Mouse (Mus musculus): ENCODE results near the gene Gm20388.

Gm20388 gene

GRCm38 (mm10) chr8:123701952-123702587, 3791.4 kb downstream of the Gm20388 start:
- DNase-seq (ENCODE audit: low spot score): peak; percentile 57

GRCm38 (mm10) chr8:123705376-123705775, 3794.7 kb downstream of the Gm20388 start:
- DNase-seq (ENCODE audit: low spot score): no peak

GRCm38 (mm10) chr8:123707137-123707536, 3796.5 kb downstream of the Gm20388 start:
- DNase-seq (ENCODE audit: low spot score): no peak

DNA sequence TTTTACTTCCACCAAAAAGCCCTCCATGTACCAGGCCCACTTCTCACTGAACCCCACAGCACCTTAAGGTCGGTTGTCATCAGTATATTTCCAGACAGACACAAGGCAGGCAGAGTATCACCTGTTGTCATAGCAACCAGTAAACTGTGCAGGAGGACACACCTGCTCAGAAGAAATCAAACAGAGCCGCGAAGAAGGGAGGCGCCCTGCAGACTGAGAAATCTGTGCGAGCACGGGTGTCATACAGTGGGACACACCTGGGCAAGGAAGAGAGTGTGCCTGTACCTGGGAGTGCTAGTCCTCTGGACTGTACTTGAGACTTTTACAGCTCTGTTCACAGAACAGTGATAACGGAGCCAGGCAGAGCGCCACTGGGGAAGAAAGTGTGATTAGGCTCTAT, 3798.1 kb downstream of the Gm20388 start:
- DNase-seq (ENCODE audit: low spot score): no peak

- DNase-seq (ENCODE audit: low spot score): no peak
Measured at GRCm38 (mm10) chr8:123710335-123710734, 3799.7 kb downstream of the Gm20388 start.

- no peak for DNase-seq (ENCODE audit: low spot score)
Measured at GRCm38 (mm10) chr8:123714451-123714850, 3803.8 kb downstream of the Gm20388 start.

- DNase-seq (ENCODE audit: low spot score): peak; percentile 47
Measured at GRCm38 (mm10) chr8:123715916-123716592, 3805.4 kb downstream of the Gm20388 start.

- no peak for DNase-seq (ENCODE audit: low spot score)
Measured at GRCm38 (mm10) chr8:123717104-123717503, 3806.5 kb downstream of the Gm20388 start.

- peak; percentile 29 for DNase-seq (ENCODE audit: low spot score)
Measured at GRCm38 (mm10) chr8:123717516-123718490, 3807.2 kb downstream of the Gm20388 start.

GRCm38 (mm10) chr8:123718752-123719151, 3808.1 kb downstream of the Gm20388 start:
- DNase-seq (ENCODE audit: low spot score): no peak

DNA sequence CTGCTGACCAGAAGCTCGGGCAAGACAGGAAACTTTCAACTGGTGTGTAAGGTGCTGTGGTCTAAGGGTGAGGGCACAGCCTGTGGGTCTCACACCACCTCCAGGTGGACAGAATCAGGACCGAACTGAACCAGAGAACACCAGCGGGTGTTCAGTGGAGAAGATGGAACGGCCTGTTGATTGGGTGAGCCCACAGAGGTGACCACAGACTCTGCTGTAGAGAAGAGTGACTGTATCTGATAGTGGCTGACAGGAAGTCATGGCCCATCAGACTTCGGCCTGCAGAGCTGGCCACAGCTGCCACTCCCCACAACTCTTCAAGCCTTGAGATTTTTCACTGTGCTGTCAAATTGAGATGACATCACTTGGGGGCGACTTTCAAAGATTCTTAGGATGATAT, 3808.6 kb downstream of the Gm20388 start:
- DNase-seq (ENCODE audit: low spot score): no peak

DNA sequence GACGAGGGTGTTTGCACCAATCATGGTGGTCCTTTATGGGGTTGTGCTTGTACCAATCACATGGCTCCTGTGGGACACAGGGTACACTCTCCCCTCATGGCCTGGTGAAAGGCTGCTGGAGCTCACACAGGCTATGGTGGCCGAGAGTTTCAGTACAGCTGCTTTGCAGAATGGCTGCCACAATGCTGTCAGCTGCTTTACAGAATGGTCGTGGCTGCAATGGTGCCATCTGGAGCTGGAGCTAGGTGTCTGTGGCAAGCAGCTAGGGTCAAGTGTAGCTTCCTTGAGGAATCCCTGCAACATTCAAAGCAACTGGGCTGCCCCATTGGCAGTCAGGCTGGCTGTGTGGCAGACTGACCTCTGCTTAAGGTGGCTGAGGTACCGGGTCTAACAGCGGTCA, 3809.2 kb downstream of the Gm20388 start:
- DNase-seq (ENCODE audit: low spot score): no peak

DNA sequence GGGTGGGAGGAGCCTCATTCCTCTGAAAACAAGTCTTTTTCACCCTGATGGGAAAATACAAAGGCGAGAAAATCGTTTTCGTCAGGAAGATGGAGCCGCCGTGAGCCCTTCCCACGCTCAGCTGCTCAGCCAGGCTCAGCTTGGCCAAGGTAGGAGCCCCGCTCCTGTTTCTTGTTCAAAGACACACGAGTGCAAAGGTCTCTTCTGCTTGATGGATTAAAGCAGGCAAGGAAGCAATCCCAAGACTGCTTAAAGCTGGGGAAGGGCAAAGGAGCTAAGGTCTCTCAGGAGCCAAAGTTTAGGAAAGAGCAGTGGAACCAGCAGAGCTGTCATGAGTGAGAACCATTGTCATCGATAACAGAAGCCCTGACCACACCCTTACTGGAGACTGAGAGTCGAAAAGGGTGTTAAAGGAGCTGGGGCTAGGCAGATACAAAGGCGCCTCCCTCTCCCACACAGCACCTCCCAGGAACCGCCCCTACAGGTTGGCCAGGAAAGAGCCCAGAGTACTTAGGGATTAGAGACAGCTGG, 3809.9 kb downstream of the Gm20388 start:
- DNase-seq (ENCODE audit: low spot score): no peak

DNA sequence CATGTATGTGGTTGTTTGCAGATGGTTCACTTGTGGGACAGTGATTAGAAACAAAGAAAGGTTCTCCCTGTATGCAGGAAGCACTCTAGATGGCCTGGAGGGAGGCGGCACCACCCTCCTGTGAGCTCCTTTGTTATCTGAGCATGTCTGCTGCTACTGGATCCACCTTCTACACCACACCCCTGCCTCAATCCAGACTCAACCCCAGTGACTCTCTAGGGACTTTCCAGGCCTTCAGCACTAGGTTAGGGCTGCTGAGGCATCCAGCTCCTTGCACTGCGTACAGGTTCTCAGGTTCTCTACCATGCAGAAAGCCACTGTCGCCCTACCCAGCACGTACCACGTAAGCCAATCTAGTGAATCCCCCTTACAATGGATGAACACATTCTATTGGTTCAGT, 3811.6 kb downstream of the Gm20388 start:
- no peak for DNase-seq (ENCODE audit: low spot score)

DNA sequence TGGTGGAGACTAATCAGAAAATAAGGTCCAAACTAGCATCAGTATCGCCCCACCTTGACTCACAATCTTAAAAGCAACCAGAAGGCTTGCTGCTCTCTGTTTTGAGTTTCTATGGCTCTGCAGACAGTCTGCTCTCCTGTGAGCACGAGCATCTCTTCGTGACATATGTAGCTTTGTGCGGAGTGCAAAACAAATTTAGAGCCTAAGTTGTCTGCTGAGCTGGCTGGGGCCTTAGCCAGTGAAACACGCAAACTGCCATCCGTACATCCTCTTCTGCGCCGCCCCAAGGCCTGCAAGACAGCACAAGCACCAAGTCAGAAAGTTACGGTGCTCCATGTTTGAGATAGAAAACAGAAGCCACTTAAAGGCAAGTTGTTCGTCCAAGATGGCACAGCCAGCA, 3814.1 kb downstream of the Gm20388 start:
- DNase-seq (ENCODE audit: low spot score): no peak

GRCm38 (mm10) chr8:123725261-123725660, 3814.6 kb downstream of the Gm20388 start:
- DNase-seq (ENCODE audit: low spot score): no peak

GRCm38 (mm10) chr8:123726759-123727158, 3816.1 kb downstream of the Gm20388 start:
- no peak for DNase-seq (ENCODE audit: low spot score)

- peak; percentile 57 for DNase-seq (ENCODE audit: low spot score)
Measured at GRCm38 (mm10) chr8:123729055-123729785, 3818.6 kb downstream of the Gm20388 start.

DNA sequence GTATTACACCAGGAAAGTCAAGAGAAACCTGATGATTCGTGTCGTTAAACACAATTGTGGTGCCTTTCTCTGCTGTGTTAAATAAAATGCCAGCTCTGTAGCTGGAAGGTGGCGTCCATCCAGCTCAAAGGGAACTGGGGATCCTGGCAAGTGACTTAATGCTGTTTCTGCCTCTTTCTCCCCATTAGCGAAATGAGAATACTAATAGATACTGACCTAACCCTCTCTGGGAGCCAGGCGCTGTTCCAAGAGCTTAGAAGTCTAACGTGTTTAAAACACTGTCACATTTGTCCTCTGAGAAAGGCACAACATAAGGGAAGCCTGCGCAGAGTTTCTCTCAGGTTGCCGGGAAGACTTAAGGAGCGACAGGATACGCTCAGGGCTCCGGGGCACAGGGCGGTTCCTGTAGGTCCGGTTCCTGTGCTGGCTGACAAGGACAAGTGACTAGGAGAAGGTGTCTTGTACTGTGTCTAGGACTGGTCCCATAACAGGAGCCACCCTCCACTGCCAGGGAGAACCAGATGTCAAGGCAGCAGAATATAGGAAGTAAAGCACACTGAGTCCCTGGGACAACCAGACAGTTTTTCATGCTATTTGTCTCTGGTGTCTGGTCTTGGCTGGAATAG, 3819.3 kb downstream of the Gm20388 start:
- no peak for DNase-seq (ENCODE audit: low spot score)

GRCm38 (mm10) chr8:123732332-123732731, 3821.7 kb downstream of the Gm20388 start:
- no peak for DNase-seq (ENCODE audit: low spot score)

DNA sequence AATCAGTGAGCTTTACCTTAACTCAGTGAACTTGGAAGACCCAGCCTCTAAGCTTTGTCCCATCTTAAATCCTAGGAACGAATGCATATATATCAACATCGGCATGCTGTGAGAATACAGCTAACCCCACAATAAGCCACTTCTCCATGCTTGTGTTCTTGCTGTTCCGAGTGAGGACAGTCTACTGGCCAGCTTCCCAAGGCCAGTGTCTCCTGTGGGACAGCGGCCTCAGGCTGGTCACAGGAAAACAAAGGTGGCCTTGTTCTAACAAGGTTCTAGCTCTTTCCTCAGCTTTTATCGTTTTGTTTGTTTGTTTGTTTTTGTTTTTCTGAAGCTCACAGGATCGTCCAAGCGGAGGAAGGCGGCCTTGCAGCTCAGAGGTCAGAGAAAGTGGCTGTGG, 3823.8 kb downstream of the Gm20388 start:
- DNase-seq (ENCODE audit: low spot score): peak; percentile 36
